Mouse (Mus musculus): ENCODE measurements at regions not wholly inside any gene's neighbourhood (a gene's known extent, or its start where the extent isn't known, plus 50 kb on each side); places are given as distances from the start of the nearest gene placed in this dataset.

DNA sequence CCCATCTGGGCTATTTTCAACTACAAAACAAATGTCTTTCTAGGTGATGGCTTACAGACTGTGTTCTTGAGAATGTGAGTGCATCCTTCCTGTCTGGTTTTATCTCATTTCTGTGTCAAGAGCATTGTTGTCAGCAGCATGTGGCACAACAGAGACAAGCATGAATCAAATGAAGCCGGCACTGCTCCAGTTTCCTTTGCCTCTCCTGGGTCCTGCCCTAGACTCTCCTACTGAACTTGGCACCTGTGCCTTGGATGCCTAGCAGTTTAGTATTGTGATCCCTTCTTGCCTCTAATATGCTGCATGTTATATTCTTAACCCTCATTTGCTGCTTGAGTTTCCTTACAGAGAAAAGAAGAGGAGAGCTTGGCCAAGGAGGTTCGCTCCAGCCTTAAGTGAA is 449.8 kb upstream of the BC052040 start:
- TF ChIP-seq CTCF (IDR thresholded peaks at IDR 0.05; ENCODE audit: borderline replicate concordance, control insufficient read depth, extremely low read depth, insufficient read depth, low read length, poor library complexity) (no peak), POLR2A (IDR thresholded peaks at IDR 0.05; ENCODE audit: control insufficient read depth, extremely low read depth, insufficient read depth, low read length, poor library complexity) (no peak)

Measured in thymus, adult 2 months (tissue).